Mouse (Mus musculus) ES-E14 (cell line): ENCODE measurements around the gene Acot1. TPM values are rescaled to one million over a fixed set of nuclear protein-coding genes. Genes with fewer than 3 reads are reported as not detected.
"Not testable (repeated sequence)": the region's sequence is repeated elsewhere in the genome, so short reads cannot be mapped to it uniquely, and the experiment has no call there.

Experiments
- DNase-seq: peaks from one replicate; pipeline ENCODE4 v3.0.0-alpha.2; 2013; ENCODE audit warnings: low read depth, low spot score
- H3K27ac ChIP-seq: 2 replicates; pipeline ENCODE4 v1.5.1; 2012; ENCODE audit warnings: low read depth, mild to moderate bottlenecking, low read length, moderate library complexity, mixed read lengths; ENCODE audit not compliant: poor library complexity, insufficient read depth, severe bottlenecking
- H3K36me3 ChIP-seq: 2 replicates; pipeline ENCODE4 v1.6.1; 2012; ENCODE audit warnings: mild to moderate bottlenecking, low read length, moderate library complexity, mixed read lengths; ENCODE audit not compliant: control insufficient read depth, poor library complexity, insufficient read depth, severe bottlenecking
- H3K4me1 ChIP-seq, 2 experiments: fragments of 150-350 bp in 1 of 2; sonication (generic) in 1 of 2; 2 replicates each; pipeline ENCODE4 v1.6.1; 2012; ENCODE audit warnings: low read length in 2 of 2, mild to moderate bottlenecking in 1 of 2, mixed read lengths in 1 of 2; ENCODE audit not compliant: control insufficient read depth in 2 of 2, insufficient read depth in 2 of 2, poor library complexity in 1 of 2
- H3K4me3 ChIP-seq, 2 experiments: fragments of 150-350 bp in 1 of 2; sonication (generic) in 1 of 2; 2 replicates each; pipeline ENCODE4 v1.5.1; 2012; ENCODE audit warnings: low read length in 2 of 2, low read depth in 1 of 2, mild to moderate bottlenecking in 1 of 2, mixed read lengths in 1 of 2; ENCODE audit not compliant: insufficient read depth in 1 of 2, poor library complexity in 1 of 2, severe bottlenecking in 1 of 2
- H3K9ac ChIP-seq: 2 replicates; pipeline ENCODE4 v1.6.1; 2012; ENCODE audit warnings: low read depth, mild to moderate bottlenecking, low read length, mixed read lengths; ENCODE audit not compliant: poor library complexity, insufficient read depth, severe bottlenecking
- H3K9me3 ChIP-seq: fragments of 150-350 bp; sonication (generic); 2 replicates; pipeline ENCODE4 v1.6.1; 2012; ENCODE audit warnings: low read depth, mild to moderate bottlenecking, low read length; ENCODE audit not compliant: control insufficient read depth, insufficient read depth
- CHD2 ChIP-seq: IDR thresholded peaks from 2 replicates; pipeline ENCODE4 v1.6.1; 2014; ENCODE audit warnings: mild to moderate bottlenecking, low read depth, low read length, inconsistent platforms
- HCFC1 ChIP-seq: IDR thresholded peaks from 2 replicates; pipeline ENCODE4 v1.6.1; 2012; ENCODE audit warnings: low read length, inconsistent platforms, borderline replicate concordance; ENCODE audit not compliant: insufficient read depth
- MAFK ChIP-seq: IDR thresholded peaks from 2 replicates; pipeline ENCODE4 v1.6.1; 2014; ENCODE audit warnings: mild to moderate bottlenecking, low read depth, low read length, inconsistent platforms; ENCODE audit not compliant: insufficient read depth
- ZC3H11A ChIP-seq: IDR thresholded peaks from 2 replicates; pipeline ENCODE4 v1.6.1; 2012; ENCODE audit warnings: low read depth, mild to moderate bottlenecking, inconsistent platforms, low read length, borderline replicate concordance
- ZNF384 ChIP-seq: IDR thresholded peaks from 2 replicates; pipeline ENCODE4 v1.6.1; 2012; ENCODE audit warnings: low read depth, low read length, inconsistent platforms
- in situ Hi-C, 2 experiments: fragments of 600-800 bp; cut with MboI; formaldehyde crosslinking; loops; one replicate each; pipeline ENCODE4 v1.15.1; 2025; ENCODE audit warnings: low sequenced_read_pairs in 2 of 2, inconsistent platforms in 1 of 2; ENCODE audit not compliant: unreplicated experiment in 2 of 2
- total RNA-seq: library from RNA; depleted of rRNA; stranded (reverse); fragments of 300-350 nt; gene quantifications from 2 replicates; pipeline ENCODE4 v1.2.3, GENCODE M21; 2012

Acot1 gene
- total RNA-seq, 1 experiment, result 10.2 TPM

- DNase-seq, result no peak
- Histone ChIP-seq H3K9ac (no peak overlapping the region), H3K27ac (no peak overlapping the region), H3K9me3 (no peaks in the 10 kb centered on the region), H3K4me3 (no peak overlapping the region), H3K36me3 (no peaks in the 10 kb centered on the region; the same call in 1 of the 2 replicates), H3K4me1 (peaks cover 0 to 2% of the 10 kb centered on the region in 2 experiments; a peak in 2 of 4 replicates)
- TF ChIP-seq CHD2 (no peak), HCFC1 (no peak), ZNF384 (no peak), ZC3H11A (no peak), MAFK (no peak)
- in situ Hi-C loops, result no loop called here
Observed at GRCm38 (mm10) chr12:84011251-84012040, 2.2 kb downstream of the Acot1 start.

GRCm38 (mm10) chr12:84013130-84013529 lies 3.8 kb downstream of the Acot1 start:
- Histone ChIP-seq H3K4me3 (no peak overlapping the region), H3K27ac (no peak overlapping the region), H3K9ac (no peak overlapping the region), H3K9me3 (no peaks in the 10 kb centered on the region; the same call in 1 of the 2 replicates), H3K4me1 (peaks cover 0 to 2% of the 10 kb centered on the region in 2 experiments; a peak in 2 of 4 replicates), H3K36me3 (no peaks in the 10 kb centered on the region; the same call in 1 of the 2 replicates)
- in situ Hi-C loops, result no loop called here
- DNase-seq, result no peak
- no peak for TF ChIP-seq MAFK
- no peak for TF ChIP-seq HCFC1
- no peak for TF ChIP-seq CHD2
- TF ChIP-seq ZNF384, result no peak
- no peak for TF ChIP-seq ZC3H11A

- H3K4me3 ChIP-seq, result no peak overlapping the region
- H3K27ac ChIP-seq, result no peak overlapping the region
- H3K36me3 ChIP-seq, result no peaks in the 10 kb centered on the region; the same call in 1 of the 2 replicates
- no peaks in the 10 kb centered on the region; the same call in 1 of the 2 replicates for H3K9me3 ChIP-seq
- peaks cover 0 to 2% of the 10 kb centered on the region in 2 experiments; a peak in 2 of 4 replicates for H3K4me1 ChIP-seq
- TF ChIP-seq ZNF384 (no peak), ZC3H11A (no peak), MAFK (no peak), CHD2 (no peak), HCFC1 (no peak)
- DNase-seq, result no peak
- H3K9ac ChIP-seq, result no peak overlapping the region
- in situ Hi-C loops, result no loop called here
Observed at GRCm38 (mm10) chr12:84013701-84014100, 4.4 kb downstream of the Acot1 start.

- H3K36me3 ChIP-seq, H3K9ac ChIP-seq, H3K4me1 ChIP-seq, DNase-seq, H3K27ac ChIP-seq, in situ Hi-C loops, H3K9me3 ChIP-seq, H3K4me3 ChIP-seq: not testable (repeated sequence)
Observed at GRCm38 (mm10) chr12:84020528-84020927, 11.2 kb downstream of the Acot1 start.

- H3K9me3 ChIP-seq, DNase-seq, in situ Hi-C loops, H3K4me1 ChIP-seq, H3K4me3 ChIP-seq, H3K9ac ChIP-seq, H3K27ac ChIP-seq, H3K36me3 ChIP-seq: not testable (repeated sequence)
Observed at GRCm38 (mm10) chr12:84022266-84022665, 13.0 kb downstream of the Acot1 start.
